Mouse (Mus musculus) monocyte, adult 2 months (primary cell): ENCODE measurements around the gene Scn3b.

Experiments
- DNase-seq, 2 experiments: peaks; one replicate each; pipeline ENCODE4 v3.0.0; 2022; ENCODE audit warnings: low spot score in 2 of 2, low read depth in 1 of 2

Gene Scn3b

GRCm38 (mm10) chr9:40333649-40334396 lies 64.8 kb downstream of the Scn3b start:
- DNase-seq, result peak; percentile 30 to 52

GRCm38 (mm10) chr9:40334617-40335016 lies 65.6 kb downstream of the Scn3b start:
- no peak for DNase-seq

- no peak for DNase-seq
Measured at GRCm38 (mm10) chr9:40336701-40337100, 67.7 kb downstream of the Scn3b start.

DNA sequence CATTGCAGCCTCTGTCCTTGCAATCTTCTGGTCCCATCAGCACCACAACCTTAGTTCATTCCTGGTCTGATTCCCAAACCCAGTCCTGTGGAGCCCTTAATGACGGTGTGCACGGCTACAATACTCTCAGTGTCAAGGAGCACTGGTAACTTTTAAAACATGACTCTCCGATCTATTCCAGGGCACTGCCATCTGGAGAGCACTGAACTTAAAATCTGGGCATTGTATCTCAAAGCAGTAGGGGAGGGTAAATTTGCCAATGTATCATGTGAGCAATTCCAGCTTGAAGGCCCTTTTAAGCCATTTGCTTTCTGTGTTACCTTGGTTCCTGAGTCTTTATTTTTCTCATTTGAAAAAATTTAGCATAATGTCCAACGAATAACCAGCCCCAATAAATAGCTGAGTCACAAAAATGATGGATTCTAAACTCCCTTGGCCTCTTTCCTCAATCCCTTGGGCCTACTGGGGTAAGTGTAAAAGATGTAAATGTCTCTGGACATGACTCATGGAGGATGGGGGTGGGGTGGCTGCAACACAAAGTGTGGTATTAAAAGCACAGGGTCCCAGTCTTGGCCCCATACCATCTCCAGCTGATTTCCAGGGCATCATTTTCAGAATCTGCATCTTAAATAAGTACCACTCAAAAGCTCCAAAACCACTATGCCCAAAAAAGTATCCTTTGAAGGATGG lies 68.3 kb downstream of the Scn3b start:
- DNase-seq, result no peak

GRCm38 (mm10) chr9:40339578-40339977 lies 70.6 kb downstream of the Scn3b start:
- DNase-seq, result no peak
